Mouse (Mus musculus) bone marrow, adult 2 months (tissue): ENCODE data around the gene Supt20. TPM values are rescaled to one million over a fixed set of nuclear protein-coding genes. Genes with fewer than 3 reads are reported as not detected.
A peak's percentile ranks its signal among the peaks of the same experiment; 100 is the strongest.

ENCODE experiments used
- H3K27ac ChIP-seq: fragments of 200-500 bp; 2 replicates; pipeline ENCODE4 v1.5.1; 2012; ENCODE audit warnings: low read depth, mild to moderate bottlenecking, control low read depth, inconsistent platforms, low read length; ENCODE audit not compliant: control insufficient read depth, poor library complexity, insufficient read depth
- H3K4me1 ChIP-seq: fragments of 200-500 bp; 2 replicates; pipeline ENCODE4 v1.6.1; 2011; ENCODE audit warnings: low read length; ENCODE audit not compliant: control insufficient read depth, insufficient read depth
- H3K4me3 ChIP-seq: fragments of 200-500 bp; replicated peaks from 2 replicates; pipeline ENCODE3; 2011; ENCODE audit warnings: mild to moderate bottlenecking, low read depth, low read length, control low read depth; ENCODE audit not compliant: control insufficient read depth
- CTCF ChIP-seq: fragments of 200-500 bp; IDR thresholded peaks from 2 replicates; pipeline ENCODE4 v1.5.1; 2011; ENCODE audit warnings: low read length, control low read depth; ENCODE audit not compliant: control insufficient read depth, insufficient read depth
- POLR2A ChIP-seq: fragments of 200-500 bp; IDR thresholded peaks from 2 replicates; pipeline ENCODE4 v1.6.1; 2011; ENCODE audit warnings: low read depth, mild to moderate bottlenecking, control low read depth, low read length, borderline replicate concordance; ENCODE audit not compliant: control insufficient read depth
- WGBS: fragments of 180-500 bp; shearing (Covaris S2); methylation state at CpG from one replicate; pipeline ENCODE4 v1.1.7; 2018; 5-methylcytosine and 5-hydroxymethylcytosine counted together
- polyA plus RNA-seq: library from polyadenylated mRNA; stranded (reverse); fragments of >200 nt; gene quantifications from 2 replicates; pipeline ENCODE4 v1.2.4, GENCODE M21; 2011; ENCODE audit warnings: low replicate concordance; ENCODE audit not compliant: missing spikeins, insufficient read depth, insufficient read length

The Supt20 gene
- polyA plus RNA-seq, 1 experiment, result 60.4 TPM

- WGBS, result 79% methylated on average over 6 of the region's 6 CpGs
- Histone ChIP-seq H3K27ac (no peak overlapping the region), H3K4me1 (no peaks in the 10 kb centered on the region), H3K4me3 (no peak overlapping the region)
- TF ChIP-seq POLR2A (no peak), CTCF (peak; percentile 26; the same call in 1 of the 2 replicates)
Observed at GRCm38 (mm10) chr3:54773613-54774012, 81.0 kb downstream of the Supt20 start.

DNA sequence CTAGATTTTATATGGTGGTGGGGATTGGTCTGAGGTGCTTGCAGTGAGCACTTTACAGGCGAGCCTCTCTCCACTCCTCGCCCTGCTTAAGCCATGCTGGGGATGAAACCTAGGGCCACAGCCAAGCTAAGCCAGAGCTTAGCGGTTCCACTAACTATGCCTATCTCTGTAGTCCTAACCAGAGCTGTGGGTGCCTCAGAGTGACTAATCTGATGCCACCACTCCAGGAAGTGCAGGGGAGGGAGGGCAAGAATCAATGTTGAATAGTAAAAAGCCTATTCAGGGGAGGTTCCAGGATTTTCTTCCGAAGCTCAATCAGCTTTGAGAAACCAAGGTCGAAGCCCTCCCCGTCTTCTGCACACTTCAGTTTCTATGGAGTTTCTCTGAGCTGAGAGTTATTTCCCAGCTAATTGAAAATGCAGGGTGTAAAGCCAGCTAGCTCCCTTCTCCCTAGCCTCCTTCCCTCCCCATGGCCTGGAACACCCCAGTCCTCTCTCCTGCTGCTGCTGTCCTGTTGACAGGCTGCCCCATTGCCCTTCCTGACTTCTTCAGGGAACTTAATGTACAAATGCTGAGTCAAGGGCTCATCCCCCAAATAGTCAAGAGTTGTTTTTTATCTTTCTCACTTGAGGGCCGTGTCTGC lies 83.5 kb downstream of the Supt20 start:
- Histone ChIP-seq H3K27ac (no peak overlapping the region), H3K4me1 (no peaks in the 10 kb centered on the region), H3K4me3 (no peak overlapping the region)
- WGBS, result 63% methylated on average over 7 of the region's 7 CpGs
- no peak for TF ChIP-seq CTCF
- no peak for TF ChIP-seq POLR2A

Other genes starting within 250 kb of the Supt20 start
- not detected in 2 replicates for gene Gm21958, start 21.5 kb downstream of the Supt20 start, polyA plus RNA-seq
- gene Exosc8, start 42.6 kb downstream of the Supt20 start, polyA plus RNA-seq, result 51.2 and 112 TPM in 2 replicates
- 8.0 and 16.3 TPM in 2 replicates for gene Alg5, start 42.7 kb downstream of the Supt20 start, polyA plus RNA-seq
- not detected in 2 replicates for gene Smad9, start 62.8 kb downstream of the Supt20 start, polyA plus RNA-seq
- 14.7 and 30.1 TPM in 2 replicates for gene Rfxap, start 115.0 kb downstream of the Supt20 start, polyA plus RNA-seq
- not detected in 2 replicates for gene Sertm1, start 223.1 kb downstream of the Supt20 start, polyA plus RNA-seq